Mouse (Mus musculus) hindbrain, embryonic 12.5 days (tissue): ENCODE measurements around the gene Olfr287. TPM values are rescaled to one million over a fixed set of nuclear protein-coding genes. Genes with fewer than 3 reads are reported as not detected.

Experiments used
- ATAC-seq: fragments of 200-750 bp; cut with Nextera tagmentation; 2 replicates; pipeline ENCODE4 v1.8.0; 2017; ENCODE audit warnings: moderate TSS enrichment; ENCODE audit not compliant: low FRiP score
- H3K27ac ChIP-seq: fragments of 300-500 bp; sonication (generic); 2 replicates; pipeline ENCODE4 v1.5.1; 2016; ENCODE audit warnings: mild to moderate bottlenecking
- H3K27me3 ChIP-seq: fragments of 300-500 bp; sonication (generic); 2 replicates; pipeline ENCODE4 v1.6.1; 2016; ENCODE audit warnings: mild to moderate bottlenecking
- H3K36me3 ChIP-seq: fragments of 300-500 bp; sonication (generic); 2 replicates; pipeline ENCODE4 v1.6.1; 2016; ENCODE audit warnings: mild to moderate bottlenecking
- H3K4me1 ChIP-seq: fragments of 300-500 bp; sonication (generic); 2 replicates; pipeline ENCODE4 v1.6.1; 2016
- H3K4me2 ChIP-seq: fragments of 300-500 bp; sonication (generic); replicated peaks from 2 replicates; pipeline ENCODE4 v1.6.1; 2016; ENCODE audit warnings: mild to moderate bottlenecking
- H3K4me3 ChIP-seq: fragments of 300-500 bp; sonication (generic); 2 replicates; pipeline ENCODE4 v1.5.1; 2016; ENCODE audit warnings: mild to moderate bottlenecking
- H3K9ac ChIP-seq: fragments of 300-500 bp; sonication (generic); 2 replicates; pipeline ENCODE4 v1.6.1; 2016; ENCODE audit warnings: mild to moderate bottlenecking, moderate library complexity
- H3K9me3 ChIP-seq: fragments of 300-500 bp; sonication (generic); replicated peaks from 2 replicates; pipeline ENCODE4 v1.6.1; 2016; ENCODE audit warnings: mild to moderate bottlenecking
- WGBS: fragments of 180-500 bp; shearing (Covaris S2); methylation state at CpG from one replicate; pipeline ENCODE4 v1.1.7; 2016; 5-methylcytosine and 5-hydroxymethylcytosine counted together
- polyA plus RNA-seq: library from polyadenylated mRNA; unstranded; fragments of >200 nt; fragmentation: Nextera tagmentation; extraction: Ambion mirVana; gene quantifications from 2 replicates; pipeline ENCODE4 v1.2.1, GENCODE M21; 2016

Olfr287 gene
- polyA plus RNA-seq, result not detected in 2 replicates

DNA sequence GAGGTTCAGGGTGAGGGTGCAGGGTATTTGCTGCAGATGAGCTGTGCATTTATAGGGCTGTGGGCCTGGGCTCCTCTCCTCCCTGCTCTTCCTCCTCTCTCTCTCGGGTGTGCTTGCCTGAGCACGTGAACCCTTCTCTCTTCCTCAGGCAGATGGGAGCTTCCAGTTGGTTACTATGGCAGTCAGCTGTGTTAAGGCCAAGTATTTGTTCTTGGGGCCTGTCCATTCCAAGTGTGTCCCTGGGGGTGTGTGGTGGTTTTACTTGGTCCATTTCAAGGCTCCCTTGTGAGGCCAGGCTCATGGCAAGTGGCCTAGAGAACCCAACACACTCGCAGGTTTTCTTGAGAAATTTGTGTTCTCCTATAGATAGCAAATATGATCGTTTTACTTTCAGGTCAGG lies at the start of gene Olfr287, which contains the start of gene Gm44579:
Gene Olfr287 (minus strand): TSS at position 180 of the 400 bp plus-strand sequence.
Gene Gm44579 (minus strand): TSS at position 101 of the 400 bp plus-strand sequence.
- Histone ChIP-seq H3K4me3 (no peak within 1 kb of the TSS), H3K9me3 (no peaks in the 10 kb centered on the region), H3K27ac (no peak within 1 kb of the TSS), H3K36me3 (no peaks in the 10 kb centered on the region), H3K4me2 (no peak within 1 kb of the TSS), H3K27me3 (no peaks in the 10 kb centered on the region), H3K9ac (no peak within 1 kb of the TSS), H3K4me1 (no peaks in the 10 kb centered on the region)
- no peak for ATAC-seq
- WGBS, result 67% methylated on average over 4 of the region's 4 CpGs

- H3K27me3 ChIP-seq, result no peaks in the 10 kb centered on the region
- no peak overlapping the region for H3K27ac ChIP-seq
- WGBS, result 88% methylated on average over 7 of the region's 7 CpGs
- ATAC-seq, result no peak
- H3K4me2 ChIP-seq, result no peak overlapping the region
- no peaks in the 10 kb centered on the region for H3K4me1 ChIP-seq
- H3K9ac ChIP-seq, result no peak overlapping the region
- no peaks in the 10 kb centered on the region for H3K9me3 ChIP-seq
- H3K36me3 ChIP-seq, result no peaks in the 10 kb centered on the region
- no peak overlapping the region for H3K4me3 ChIP-seq
Measured at GRCm38 (mm10) chr15:98257776-98258175, 36.9 kb upstream of the Olfr287 start.

DNA sequence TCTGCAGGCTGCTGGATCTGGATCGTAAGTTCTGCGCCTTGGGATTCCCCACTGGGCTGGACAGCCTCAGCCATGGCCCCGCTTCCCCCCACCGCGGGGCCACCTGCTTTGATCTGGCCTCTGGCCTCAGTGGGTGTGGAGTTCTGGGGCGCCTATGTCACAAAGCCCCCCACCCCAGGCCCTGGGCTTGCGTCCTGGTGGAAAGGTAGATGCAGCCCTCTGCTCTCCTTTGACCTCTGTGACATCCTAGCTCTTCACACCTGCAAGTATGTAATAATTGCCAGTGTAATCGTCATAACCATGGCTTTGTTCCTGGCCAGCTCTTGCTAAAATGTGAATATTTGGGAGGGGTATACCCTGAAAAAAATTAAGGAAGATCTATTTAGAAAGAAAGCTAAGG lies 36.3 kb upstream of the Olfr287 start, which contains the start of gene H1fnt:
Gene H1fnt (minus strand): TSS at position 101 of the 400 bp plus-strand sequence.
- 84% methylated on average over 8 of the region's 8 CpGs for WGBS
- Histone ChIP-seq H3K4me1 (no peaks in the 10 kb centered on the region), H3K27me3 (no peaks in the 10 kb centered on the region), H3K27ac (no peak within 1 kb of the TSS), H3K36me3 (no peaks in the 10 kb centered on the region), H3K9me3 (no peaks in the 10 kb centered on the region), H3K4me2 (no peak within 1 kb of the TSS), H3K9ac (no peak within 1 kb of the TSS), H3K4me3 (no peak within 1 kb of the TSS)
- ATAC-seq, result no peak

GRCm38 (mm10) chr15:98256271-98256670 lies 35.4 kb upstream of the Olfr287 start:
- no peak overlapping the region for H3K27ac ChIP-seq
- H3K4me2 ChIP-seq, result no peak overlapping the region
- H3K4me3 ChIP-seq, result no peak overlapping the region
- H3K9me3 ChIP-seq, result no peaks in the 10 kb centered on the region
- no peaks in the 10 kb centered on the region for H3K36me3 ChIP-seq
- no peaks in the 10 kb centered on the region for H3K4me1 ChIP-seq
- H3K9ac ChIP-seq, result no peak overlapping the region
- 93% methylated on average over 13 of the region's 13 CpGs for WGBS
- no peaks in the 10 kb centered on the region for H3K27me3 ChIP-seq
- no peak for ATAC-seq

DNA sequence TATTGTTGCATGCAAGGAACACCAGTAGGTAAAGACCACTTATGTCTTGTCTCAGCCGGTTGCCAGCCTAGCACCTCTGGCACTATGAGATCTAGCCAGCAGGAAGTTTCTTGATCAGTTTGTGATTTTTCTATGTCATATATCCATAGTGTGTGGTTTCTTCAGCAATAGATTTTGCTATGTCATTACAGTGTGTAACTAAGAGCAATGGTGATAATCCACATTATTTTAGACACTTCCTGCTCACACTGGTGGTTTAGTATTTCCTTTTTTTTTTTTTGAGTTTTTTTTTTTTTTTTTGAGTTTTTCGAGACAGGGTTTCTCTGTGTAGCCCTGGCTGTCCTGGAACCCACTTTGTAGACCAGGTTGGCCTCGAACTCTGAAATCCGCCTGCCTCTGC lies 14.6 kb upstream of the Olfr287 start:
- 90% methylated on average over 4 of the region's 4 CpGs for WGBS

DNA sequence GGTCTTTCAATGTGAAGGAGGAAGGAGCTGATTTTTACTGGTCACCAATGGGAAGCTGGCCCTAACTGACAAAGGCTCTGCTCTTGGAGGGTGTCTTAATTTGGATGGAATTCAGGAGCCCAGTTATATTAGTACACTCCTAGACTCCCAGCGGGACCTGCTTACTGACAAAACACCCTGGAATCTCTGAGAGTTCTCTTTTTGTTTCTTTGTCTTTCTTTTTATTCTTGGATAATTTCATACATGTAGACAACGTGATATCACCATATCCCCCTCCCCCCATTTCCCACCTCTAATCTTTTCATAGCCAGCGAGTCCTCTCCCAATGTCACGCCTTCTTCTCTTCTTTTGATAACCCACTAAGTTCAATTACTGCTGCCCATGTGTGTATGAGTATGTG lies 13.5 kb upstream of the Olfr287 start, which contains the start of gene Olfr286:
Gene Olfr286 (minus strand): TSS at position 101 of the 400 bp plus-strand sequence.
- Histone ChIP-seq H3K27me3 (no peaks in the 10 kb centered on the region), H3K27ac (no peak within 1 kb of the TSS), H3K9me3 (no peaks in the 10 kb centered on the region), H3K36me3 (no peaks in the 10 kb centered on the region), H3K4me3 (no peak within 1 kb of the TSS), H3K9ac (no peak within 1 kb of the TSS), H3K4me2 (no peak within 1 kb of the TSS), H3K4me1 (no peaks in the 10 kb centered on the region)
- no peak for ATAC-seq
- WGBS, result 83% methylated on average over 4 of the region's 4 CpGs

More for the DNA sequence above, 14.6 kb upstream of the Olfr287 start:
- no peaks in the 10 kb centered on the region for H3K4me1 ChIP-seq
- H3K27me3 ChIP-seq, result no peaks in the 10 kb centered on the region
- H3K4me2 ChIP-seq, result no peak overlapping the region
- no peaks in the 10 kb centered on the region for H3K36me3 ChIP-seq
- no peaks in the 10 kb centered on the region for H3K9me3 ChIP-seq
- H3K4me3 ChIP-seq, result no peak overlapping the region
- no peak for ATAC-seq
- no peak overlapping the region for H3K27ac ChIP-seq
- no peak overlapping the region for H3K9ac ChIP-seq

DNA sequence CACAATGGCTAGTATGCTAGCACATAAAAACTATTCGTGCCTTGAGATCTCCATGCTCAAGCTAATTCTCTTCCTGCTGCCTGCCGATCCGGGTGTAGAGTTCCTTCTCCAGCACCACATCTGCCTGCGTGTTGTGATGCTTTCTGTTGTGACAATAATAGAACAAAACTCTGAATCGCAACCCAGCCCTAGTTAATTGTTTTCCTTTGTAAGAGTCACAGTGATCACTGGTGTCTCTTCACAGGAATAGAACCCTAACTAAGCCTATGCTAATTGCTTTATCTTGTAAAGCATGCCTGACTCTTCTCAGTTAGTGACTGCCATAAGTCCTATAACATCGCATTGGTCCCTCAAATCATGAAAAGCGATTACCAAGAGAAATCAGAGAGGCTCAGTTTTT lies 5.2 kb upstream of the Olfr287 start:
- Histone ChIP-seq H3K27me3 (no peaks in the 10 kb centered on the region), H3K4me1 (no peaks in the 10 kb centered on the region), H3K9ac (no peak overlapping the region), H3K4me3 (no peak overlapping the region), H3K9me3 (no peaks in the 10 kb centered on the region), H3K4me2 (no peak overlapping the region), H3K27ac (no peak overlapping the region), H3K36me3 (no peaks in the 10 kb centered on the region)
- ATAC-seq, result no peak
- 66% methylated on average over 7 of the region's 7 CpGs for WGBS

GRCm38 (mm10) chr15:98225610-98226009 lies 4.8 kb upstream of the Olfr287 start:
- no peak for ATAC-seq
- 48% methylated on average over 16 of the region's 16 CpGs for WGBS
- H3K4me2 ChIP-seq, result 0 out of 2 replicates have a peak overlapping the region, but pooled peaks have one; percentile 16

DNA sequence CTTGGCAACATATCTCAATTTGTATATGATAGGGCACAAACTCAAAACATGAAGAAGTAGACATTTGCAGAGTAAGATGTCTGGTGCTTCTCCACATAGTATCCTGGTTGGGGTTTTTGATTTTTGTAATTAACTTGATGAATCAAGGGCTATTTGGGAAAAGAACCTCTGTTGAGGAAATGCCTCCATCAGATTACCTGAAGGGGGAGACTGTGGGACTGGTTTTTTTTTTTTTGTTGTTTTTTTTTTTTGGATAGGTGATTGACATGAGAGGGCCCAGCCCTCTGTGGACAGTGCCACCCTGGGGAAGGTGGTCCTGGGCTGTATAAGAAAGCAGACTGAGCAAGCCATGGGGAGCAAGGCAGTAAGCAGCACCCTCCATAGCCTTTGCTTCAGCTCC lies 1.5 kb upstream of the Olfr287 start:
- Histone ChIP-seq H3K4me3 (no peak overlapping the region), H3K36me3 (no peaks in the 10 kb centered on the region), H3K27me3 (no peaks in the 10 kb centered on the region), H3K27ac (no peak overlapping the region), H3K9ac (no peak overlapping the region), H3K9me3 (no peaks in the 10 kb centered on the region), H3K4me2 (no peak overlapping the region), H3K4me1 (no peaks in the 10 kb centered on the region)
- no peak for ATAC-seq

More at GRCm38 (mm10) chr15:98225610-98226009, 4.8 kb upstream of the Olfr287 start:
- Histone ChIP-seq H3K9me3 (no peaks in the 10 kb centered on the region), H3K4me1 (no peaks in the 10 kb centered on the region), H3K9ac (no peak overlapping the region), H3K4me3 (no peak overlapping the region), H3K27me3 (no peaks in the 10 kb centered on the region), H3K36me3 (no peaks in the 10 kb centered on the region), H3K27ac (no peak overlapping the region)

DNA sequence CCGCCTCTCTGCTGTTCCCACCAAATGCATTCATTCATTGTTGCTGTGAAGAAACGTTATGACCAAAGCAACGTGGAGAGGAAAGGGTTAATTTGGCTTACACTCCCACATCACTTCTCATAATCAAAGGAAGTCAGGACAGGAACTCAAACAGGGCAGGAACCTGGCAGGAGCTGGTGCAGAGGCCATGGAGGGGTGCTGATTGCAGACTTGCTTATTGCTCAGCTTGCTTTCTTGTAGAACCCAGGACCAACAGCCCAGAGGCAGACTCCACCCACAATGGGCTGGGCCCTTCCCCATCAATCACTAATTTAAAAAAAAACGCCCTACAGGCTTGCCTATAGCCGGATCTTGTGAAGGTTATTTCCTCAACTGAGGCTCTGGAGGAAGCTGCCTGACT lies 6.7 kb downstream of the Olfr287 start:
- Histone ChIP-seq H3K9me3 (no peaks in the 10 kb centered on the region), H3K4me1 (no peaks in the 10 kb centered on the region), H3K36me3 (no peaks in the 10 kb centered on the region), H3K27ac (no peak overlapping the region), H3K9ac (no peak overlapping the region), H3K27me3 (no peaks in the 10 kb centered on the region), H3K4me2 (no peak overlapping the region), H3K4me3 (no peak overlapping the region)
- WGBS, result 72% methylated on average over 5 of the region's 5 CpGs
- ATAC-seq, result no peak

DNA sequence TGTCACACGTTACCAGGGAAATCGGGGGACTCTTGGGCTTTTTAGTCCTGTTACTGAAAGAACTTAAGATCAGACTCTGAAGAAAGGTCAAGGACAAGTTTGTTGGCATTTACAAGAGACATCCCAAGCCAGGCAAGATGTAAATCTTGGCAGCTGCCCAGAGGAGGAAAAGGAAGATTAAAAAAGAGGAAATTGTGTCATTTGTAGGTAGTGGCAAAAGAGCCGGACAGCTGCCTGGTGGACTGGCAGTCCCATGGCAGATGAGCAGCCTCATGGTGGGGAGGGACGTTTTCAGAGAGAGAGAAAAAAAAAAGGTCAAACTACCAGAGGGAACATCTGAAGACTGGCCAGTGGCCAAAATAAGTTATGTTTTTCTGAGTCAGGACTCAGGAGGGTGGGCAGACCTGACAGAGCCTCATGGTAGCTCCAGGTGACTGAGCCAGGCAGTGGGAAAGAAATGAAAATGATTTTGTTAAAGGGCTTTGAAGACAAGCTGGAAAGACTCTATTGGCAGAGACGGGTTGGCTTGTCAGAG lies 7.5 kb downstream of the Olfr287 start:
- H3K36me3 ChIP-seq, result no peaks in the 10 kb centered on the region
- WGBS, result 82% methylated on average over 5 of the region's 5 CpGs
- no peak for ATAC-seq

GRCm38 (mm10) chr15:98209676-98210075 lies 11.2 kb downstream of the Olfr287 start:
- no peaks in the 10 kb centered on the region for H3K36me3 ChIP-seq
- H3K9ac ChIP-seq, result no peak overlapping the region
- H3K27me3 ChIP-seq, result no peaks in the 10 kb centered on the region
- H3K4me2 ChIP-seq, result no peak overlapping the region
- no peaks in the 10 kb centered on the region for H3K4me1 ChIP-seq
- ATAC-seq, result no peak
- 87% methylated on average over 7 of the region's 7 CpGs for WGBS
- no peak overlapping the region for H3K4me3 ChIP-seq
- H3K27ac ChIP-seq, result no peak overlapping the region
- no peaks in the 10 kb centered on the region for H3K9me3 ChIP-seq

More for the DNA sequence above, 7.5 kb downstream of the Olfr287 start:
- Histone ChIP-seq H3K4me3 (no peak overlapping the region), H3K9ac (no peak overlapping the region), H3K9me3 (no peaks in the 10 kb centered on the region), H3K27me3 (no peaks in the 10 kb centered on the region), H3K4me1 (no peaks in the 10 kb centered on the region), H3K4me2 (no peak overlapping the region), H3K27ac (no peak overlapping the region)

DNA sequence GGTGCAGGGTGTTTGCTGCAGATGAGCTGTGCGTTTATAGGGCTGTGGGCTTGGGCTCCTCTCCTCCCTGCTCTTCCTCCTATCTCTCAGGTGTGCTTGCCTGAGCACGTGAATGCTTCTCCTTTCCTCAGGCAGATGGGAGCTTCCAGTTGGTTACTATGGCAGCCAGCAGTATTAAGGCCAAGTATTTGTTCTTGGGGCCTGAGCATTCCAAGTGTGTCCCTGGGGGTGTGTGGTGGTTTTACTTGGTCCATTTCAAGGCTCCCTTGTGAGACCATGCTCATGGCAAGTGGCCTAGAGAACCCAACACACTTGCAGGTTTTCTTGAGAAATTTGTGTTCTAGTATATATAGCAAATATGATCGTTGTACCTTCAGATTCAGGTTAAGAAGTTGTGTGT lies 25.4 kb downstream of the Olfr287 start, which contains the start of gene Olfr288:
Gene Olfr288 (minus strand): TSS at position 101 of the 400 bp plus-strand sequence.
- Histone ChIP-seq H3K4me1 (no peaks in the 10 kb centered on the region), H3K27me3 (no peaks in the 10 kb centered on the region; the same call in 1 of the 2 replicates), H3K4me3 (no peak within 1 kb of the TSS), H3K27ac (no peak within 1 kb of the TSS), H3K4me2 (no peak within 1 kb of the TSS), H3K36me3 (no peaks in the 10 kb centered on the region), H3K9ac (no peak within 1 kb of the TSS), H3K9me3 (no peaks in the 10 kb centered on the region)
- ATAC-seq, result no peak
- WGBS, result 68% methylated on average over 3 of the region's 3 CpGs
